Mouse (Mus musculus): Measurements from ENCODE around the gene Vmn2r43. TPM values are rescaled to one million over a fixed set of nuclear protein-coding genes. Genes with fewer than 3 reads are reported as not detected.
"Not testable (repeated sequence)": the region's sequence is repeated elsewhere in the genome, so short reads cannot be mapped to it uniquely, and the experiment has no call there.

Gene Vmn2r43
- not detected in 2 replicates for polyA plus RNA-seq (2015; fragmentation: Nextera tagmentation; extraction: Ambion mirVana)

DNA sequence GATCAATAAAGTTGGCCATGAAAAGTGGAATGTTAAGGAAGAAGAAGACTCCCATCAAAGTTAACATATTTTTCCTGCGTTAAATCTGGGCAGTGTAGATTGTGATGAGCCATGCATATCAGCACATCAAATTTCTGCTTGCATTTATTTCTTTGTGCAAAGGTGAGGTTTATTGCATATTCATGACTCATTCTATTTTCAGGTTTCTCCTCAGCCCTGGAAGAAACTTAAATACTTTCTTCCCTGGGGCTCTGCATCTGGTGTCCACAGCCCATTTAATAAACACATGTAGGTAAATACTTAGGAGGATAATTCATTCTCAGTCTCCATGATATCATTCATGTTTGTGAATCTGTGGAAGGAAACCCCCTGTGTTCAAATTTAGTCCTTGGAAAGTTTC lies at the start of gene Vmn2r43:
TSS of gene Vmn2r43 (minus strand) at position 101 of the 400 bp plus-strand sequence.
- not testable (repeated sequence) for H3K4me1 ChIP-seq (ENCODE audit: control insufficient read depth, low read depth, low read length); H3K4me2 ChIP-seq (ENCODE audit: low read depth, low read length); H3K9me3 ChIP-seq (replicated peaks; ENCODE audit: control insufficient read depth, low read length); H3K9ac ChIP-seq (ENCODE audit: low read depth, low read length); H3K27me3 ChIP-seq (ENCODE audit: control insufficient read depth, insufficient read depth, low read depth, low read length); H3K36me3 ChIP-seq (ENCODE audit: control insufficient read depth, insufficient read depth); ATAC-seq (ENCODE audit: low read depth); H3K4me3 ChIP-seq (ENCODE audit: low read depth, low read length); H3K27ac ChIP-seq (ENCODE audit: low read length)
- no CpG with 5 or more reads among the region's 1 CpGs for WGBS (ENCODE audit: insufficient replicate concordance)

DNA sequence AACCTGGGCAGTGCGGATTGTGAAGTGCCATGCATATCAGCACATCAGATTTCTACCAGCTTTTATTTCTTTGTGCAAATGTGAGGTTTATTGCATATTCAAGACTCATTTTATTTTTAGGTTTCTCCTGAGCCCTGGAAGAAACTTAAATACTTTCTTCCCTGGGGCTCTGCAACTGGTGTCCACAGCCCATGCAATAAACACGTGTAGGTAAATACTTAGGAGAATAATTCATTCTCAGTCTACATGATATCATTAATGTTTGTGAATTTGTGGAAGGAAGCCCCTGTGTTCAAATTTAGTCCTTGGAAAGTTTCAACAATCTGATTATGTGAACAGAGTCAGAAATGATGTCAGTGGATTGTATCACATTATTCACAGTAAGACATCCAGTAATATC lies 60.2 kb downstream of the Vmn2r43 start, which contains the start of gene Vmn2r42:
TSS of gene Vmn2r42 (minus strand) at position 101 of the 400 bp plus-strand sequence.
- not testable (repeated sequence) for H3K4me1 ChIP-seq (ENCODE audit: control insufficient read depth, low read depth, low read length); ATAC-seq (ENCODE audit: low read depth); H3K9ac ChIP-seq (ENCODE audit: low read depth, low read length); H3K27me3 ChIP-seq (ENCODE audit: control insufficient read depth, insufficient read depth, low read depth, low read length); H3K4me3 ChIP-seq (ENCODE audit: low read depth, low read length); H3K4me2 ChIP-seq (ENCODE audit: low read depth, low read length); H3K27ac ChIP-seq (ENCODE audit: low read length); H3K9me3 ChIP-seq (replicated peaks; ENCODE audit: control insufficient read depth, low read length); H3K36me3 ChIP-seq (ENCODE audit: control insufficient read depth, insufficient read depth)
- WGBS (ENCODE audit: insufficient replicate concordance) = no CpG with 5 or more reads among the region's 2 CpGs

Other genes with a start within 250 kb of the Vmn2r43 start
- gene Vmn2r41, start 98.9 kb downstream of the Vmn2r43 start, polyA plus RNA-seq (2015; fragmentation: Nextera tagmentation; extraction: Ambion mirVana) = not detected in 2 replicates
- not detected in 2 replicates for gene Vmn2r42, start 60.3 kb downstream of the Vmn2r43 start, polyA plus RNA-seq (2015; fragmentation: Nextera tagmentation; extraction: Ambion mirVana)
- gene Vmn2r44, start 122.7 kb upstream of the Vmn2r43 start, polyA plus RNA-seq (2015; fragmentation: Nextera tagmentation; extraction: Ambion mirVana) = not detected in 2 replicates
- gene Vmn2r45, start 228.5 kb upstream of the Vmn2r43 start, polyA plus RNA-seq (2015; fragmentation: Nextera tagmentation; extraction: Ambion mirVana) = not detected in 2 replicates

Measured in liver, embryonic 16.5 days (tissue).